Mouse (Mus musculus) forebrain, embryonic 11.5 days (tissue): ENCODE results near the gene Bmper. TPM values are rescaled to one million over a fixed set of nuclear protein-coding genes. Genes with fewer than 3 reads are reported as not detected.

Experiments
- ATAC-seq: fragments of 200-750 bp; cut with Nextera tagmentation; replicated peaks from 2 replicates; pipeline ENCODE4 v1.8.0; 2017; ENCODE audit warnings: moderate TSS enrichment; ENCODE audit not compliant: low FRiP score
- DNase-seq: peaks from one replicate; pipeline ENCODE4 v3.0.0-alpha.2; 2017; ENCODE audit warnings: low spot score
- H3K27ac ChIP-seq: fragments of 300-500 bp; sonication (generic); 2 replicates; pipeline ENCODE4 v1.5.1; 2014; ENCODE audit warnings: low read depth, low read length
- H3K27me3 ChIP-seq: fragments of 300-500 bp; sonication (generic); 2 replicates; pipeline ENCODE4 v1.6.1; 2014; ENCODE audit warnings: mild to moderate bottlenecking, low read length, mixed read lengths; ENCODE audit not compliant: control insufficient read depth, insufficient read depth
- H3K36me3 ChIP-seq: fragments of 300-500 bp; sonication (generic); 2 replicates; pipeline ENCODE4 v1.6.1; 2014; ENCODE audit warnings: mild to moderate bottlenecking, low read length, moderate library complexity, mixed read lengths; ENCODE audit not compliant: control insufficient read depth, insufficient read depth
- H3K4me1 ChIP-seq: fragments of 300-500 bp; sonication (generic); replicated peaks from 2 replicates; pipeline ENCODE4 v1.6.1; 2014; ENCODE audit warnings: low read length, mixed read lengths; ENCODE audit not compliant: control insufficient read depth, insufficient read depth
- H3K4me2 ChIP-seq: fragments of 300-500 bp; sonication (generic); 2 replicates; pipeline ENCODE4 v1.6.1; 2014; ENCODE audit warnings: low read depth, mild to moderate bottlenecking, low read length, moderate library complexity, mixed read lengths; ENCODE audit not compliant: severe bottlenecking
- H3K4me3 ChIP-seq: fragments of 300-500 bp; sonication (generic); 2 replicates; pipeline ENCODE4 v1.5.1; 2014; ENCODE audit warnings: low read depth, low read length
- H3K9ac ChIP-seq: fragments of 300-500 bp; sonication (generic); 2 replicates; pipeline ENCODE4 v1.6.1; 2014; ENCODE audit warnings: low read length
- H3K9me3 ChIP-seq: fragments of 300-500 bp; sonication (generic); 2 replicates; pipeline ENCODE4 v1.6.1; 2016; ENCODE audit warnings: low read length, mixed read lengths; ENCODE audit not compliant: control insufficient read depth
- WGBS: fragments of 180-500 bp; shearing (Covaris S2); extraction: QIAGEN DNeasy Blood & Tissue Kit; methylation state at CpG from one replicate; pipeline ENCODE4 v1.1.7; 2014; 5-methylcytosine and 5-hydroxymethylcytosine counted together
- polyA plus RNA-seq: library from polyadenylated mRNA; unstranded; fragments of >200 nt; fragmentation: Nextera tagmentation; extraction: Ambion mirVana; gene quantifications from 2 replicates; pipeline ENCODE4 v1.2.1, GENCODE M21; 2014

Gene Bmper
- polyA plus RNA-seq = 8.5 and 10.5 TPM in 2 replicates

DNA sequence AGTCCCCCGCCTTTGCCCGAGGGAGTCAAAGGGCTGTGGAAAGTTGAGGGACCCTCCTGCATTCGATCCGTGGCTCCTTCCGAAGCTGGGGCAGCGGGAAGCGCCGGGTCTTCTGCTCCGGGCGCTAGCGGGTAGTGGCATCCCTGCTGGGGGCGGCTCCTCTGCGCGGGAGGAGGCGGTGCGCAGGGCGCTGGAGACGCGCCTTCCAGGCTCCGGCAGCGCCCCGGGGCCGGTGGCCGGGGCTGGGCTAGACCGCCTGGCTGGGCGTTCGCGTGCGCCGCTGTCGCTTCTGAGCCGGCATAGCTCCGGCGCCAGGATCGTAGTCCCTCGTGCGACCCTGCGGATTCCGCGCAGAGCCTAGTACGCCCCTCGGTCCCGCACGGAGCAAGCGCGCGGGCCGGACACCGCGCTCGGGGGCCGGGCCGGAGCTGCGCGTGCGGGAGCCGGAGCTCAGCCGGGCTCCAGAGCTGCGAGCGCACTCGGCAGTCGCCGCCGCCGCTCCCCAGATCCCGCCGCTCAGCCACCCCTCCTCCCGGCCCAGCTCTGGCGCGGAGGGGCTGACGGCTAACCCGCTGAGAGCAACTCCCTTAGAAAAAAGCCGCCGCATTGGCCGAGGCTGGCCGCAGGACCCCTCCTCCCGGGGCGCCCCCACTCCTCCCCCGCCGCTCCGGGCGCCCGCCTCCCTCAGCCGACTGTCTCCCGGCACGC is at the start of gene Bmper:
TSS of gene Bmper (plus strand) at position 236 of the 708 bp plus-strand sequence.
- peaks cover 7% of the 10 kb centered on the region; the same call in 1 of the 2 replicates for H3K4me1 ChIP-seq
- peak within 1 kb of the TSS; percentile 81 for H3K9ac ChIP-seq
- peaks cover 24% of the 10 kb centered on the region for H3K27me3 ChIP-seq
- peak; percentile 86 for DNase-seq
- H3K36me3 ChIP-seq = no peaks in the 10 kb centered on the region
- peak within 1 kb of the TSS; percentile 66 for H3K27ac ChIP-seq
- H3K9me3 ChIP-seq = no peaks in the 10 kb centered on the region
- WGBS = under 1% methylated on average over 80 of the region's 86 CpGs
- peak; percentile 88 for ATAC-seq
- H3K4me2 ChIP-seq = peak within 1 kb of the TSS; percentile 96
- peak within 1 kb of the TSS; percentile 68 for H3K4me3 ChIP-seq

DNA sequence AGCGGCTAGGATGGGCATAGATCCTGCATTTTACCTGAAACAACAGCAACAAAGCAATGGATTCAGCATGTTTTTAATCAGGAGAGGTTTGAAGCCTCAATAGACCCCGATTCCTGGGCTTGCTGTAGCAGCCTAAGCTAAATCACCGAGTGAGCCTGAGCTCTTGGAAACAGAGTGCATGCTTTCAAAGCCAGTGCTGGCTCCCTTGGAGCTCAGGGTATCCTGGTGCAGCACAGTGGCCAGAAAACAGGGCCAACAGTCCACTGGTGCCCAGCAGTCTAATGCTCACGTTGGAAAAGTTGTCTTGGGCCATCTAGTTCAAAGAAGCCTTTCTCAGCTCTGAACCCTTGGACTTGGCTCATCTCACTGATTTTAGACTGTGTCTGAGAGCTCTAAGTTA is 45.4 kb upstream of the Bmper start:
- H3K27ac ChIP-seq = no peak overlapping the region
- no peak overlapping the region for H3K4me3 ChIP-seq
- no peaks in the 10 kb centered on the region for H3K9me3 ChIP-seq
- ATAC-seq = no peak
- no peaks in the 10 kb centered on the region for H3K36me3 ChIP-seq
- no peak overlapping the region for H3K4me2 ChIP-seq
- no peaks in the 10 kb centered on the region for H3K27me3 ChIP-seq
- no peaks in the 10 kb centered on the region for H3K4me1 ChIP-seq
- H3K9ac ChIP-seq = no peak overlapping the region
- 80% methylated on average over 4 of the region's 4 CpGs for WGBS
- DNase-seq = no peak

DNA sequence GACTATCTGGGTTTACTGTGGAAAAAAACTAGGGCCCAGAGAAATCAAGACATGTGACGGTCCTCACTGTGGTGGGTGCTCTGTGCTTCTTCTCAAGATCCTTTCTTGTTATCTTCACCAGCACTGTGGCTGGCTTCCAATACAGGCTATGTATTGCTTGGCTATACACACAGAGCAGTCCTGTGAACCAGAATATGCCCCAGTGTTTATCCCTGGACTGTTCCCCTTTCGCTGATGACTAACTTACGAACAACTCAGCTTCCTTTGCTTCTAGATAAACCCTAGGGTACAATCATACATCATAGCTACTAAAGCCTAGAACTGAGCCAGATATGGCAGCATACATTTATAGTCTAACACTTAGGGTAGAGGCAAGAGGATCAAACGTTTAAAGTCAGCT is 35.7 kb upstream of the Bmper start:
- Histone ChIP-seq H3K27ac (no peak overlapping the region), H3K4me1 (no peaks in the 10 kb centered on the region), H3K36me3 (no peaks in the 10 kb centered on the region), H3K4me2 (no peak overlapping the region), H3K9ac (no peak overlapping the region), H3K27me3 (no peaks in the 10 kb centered on the region), H3K9me3 (no peaks in the 10 kb centered on the region), H3K4me3 (no peak overlapping the region)
- DNase-seq = no peak
- ATAC-seq = no peak
- 83% methylated on average over 4 of the region's 4 CpGs for WGBS

DNA sequence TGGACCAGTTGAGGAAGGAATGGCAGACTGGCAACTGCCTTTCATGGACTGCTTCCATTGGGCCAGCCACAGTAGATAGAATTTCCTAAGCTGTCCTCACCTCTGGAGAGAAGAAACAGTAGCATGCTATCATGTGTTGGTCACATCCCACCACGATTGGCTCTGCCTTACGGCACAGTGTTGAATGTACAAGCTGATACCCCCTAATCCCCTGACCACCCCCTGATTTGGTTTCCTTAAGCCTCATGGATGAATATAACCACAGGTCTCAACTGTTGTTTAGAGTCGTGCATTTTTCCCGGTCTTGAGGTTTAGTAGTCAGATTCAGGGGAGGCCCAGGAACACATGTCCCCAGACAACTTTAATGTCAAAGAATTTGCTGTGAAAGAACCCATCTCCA is 34.7 kb upstream of the Bmper start:
- WGBS = 76% methylated on average over 4 of the region's 4 CpGs
- DNase-seq (no peak), ATAC-seq (no peak)
- Histone ChIP-seq H3K27me3 (no peaks in the 10 kb centered on the region), H3K4me3 (no peak overlapping the region), H3K4me1 (no peaks in the 10 kb centered on the region), H3K36me3 (no peaks in the 10 kb centered on the region), H3K9ac (no peak overlapping the region), H3K27ac (no peak overlapping the region), H3K9me3 (no peaks in the 10 kb centered on the region), H3K4me2 (no peak overlapping the region)

DNA sequence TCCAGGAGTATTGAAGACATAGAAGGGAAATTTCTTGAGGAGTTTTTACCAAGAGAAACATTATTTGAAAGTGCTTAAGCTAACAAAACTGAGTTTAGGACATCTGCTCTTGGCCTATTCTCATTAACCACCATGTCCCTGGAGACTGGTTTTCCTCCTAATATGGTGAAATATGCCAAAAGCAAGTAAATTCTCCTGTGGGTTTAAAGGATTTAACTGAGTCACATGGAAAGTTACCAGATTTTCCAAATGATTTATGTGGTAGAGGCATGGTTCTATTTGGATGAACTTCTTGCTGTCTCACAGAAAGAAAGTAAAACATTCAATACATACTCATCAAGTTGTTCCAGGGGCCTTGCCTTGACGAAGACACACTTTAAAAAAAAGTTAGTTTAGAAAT is 31.9 kb upstream of the Bmper start:
- Histone ChIP-seq H3K36me3 (no peaks in the 10 kb centered on the region), H3K27me3 (no peaks in the 10 kb centered on the region), H3K4me1 (no peaks in the 10 kb centered on the region), H3K27ac (no peak overlapping the region), H3K9ac (no peak overlapping the region), H3K9me3 (no peaks in the 10 kb centered on the region), H3K4me2 (no peak overlapping the region), H3K4me3 (no peak overlapping the region)
- ATAC-seq (no peak), DNase-seq (no peak)
- 82% methylated on average over 1 of the region's 1 CpGs for WGBS

DNA sequence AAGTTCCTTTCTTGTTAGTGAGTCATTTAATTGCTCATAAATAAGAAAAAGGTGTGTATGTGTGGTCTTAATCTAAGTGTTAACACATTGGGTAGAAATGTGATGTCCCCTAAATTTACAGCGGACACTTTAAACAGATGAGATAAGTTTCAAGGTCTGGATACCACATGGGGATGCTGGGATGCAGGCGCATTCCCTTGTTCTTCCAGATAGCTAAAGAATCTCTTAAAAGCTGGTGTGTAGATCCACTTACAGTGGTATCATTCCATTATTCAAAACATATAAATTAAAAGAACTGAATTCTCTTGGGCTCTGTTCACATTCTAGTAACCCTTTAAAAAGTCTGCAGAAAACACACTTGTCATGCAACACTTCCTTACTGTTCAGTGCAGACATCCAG is 31.4 kb upstream of the Bmper start:
- DNase-seq = no peak
- no peak overlapping the region for H3K9ac ChIP-seq
- 86% methylated on average over 2 of the region's 2 CpGs for WGBS
- H3K4me2 ChIP-seq = no peak overlapping the region
- H3K27me3 ChIP-seq = no peaks in the 10 kb centered on the region
- no peak for ATAC-seq
- H3K9me3 ChIP-seq = no peaks in the 10 kb centered on the region
- no peak overlapping the region for H3K27ac ChIP-seq
- no peak overlapping the region for H3K4me3 ChIP-seq
- H3K36me3 ChIP-seq = no peaks in the 10 kb centered on the region
- no peaks in the 10 kb centered on the region for H3K4me1 ChIP-seq

DNA sequence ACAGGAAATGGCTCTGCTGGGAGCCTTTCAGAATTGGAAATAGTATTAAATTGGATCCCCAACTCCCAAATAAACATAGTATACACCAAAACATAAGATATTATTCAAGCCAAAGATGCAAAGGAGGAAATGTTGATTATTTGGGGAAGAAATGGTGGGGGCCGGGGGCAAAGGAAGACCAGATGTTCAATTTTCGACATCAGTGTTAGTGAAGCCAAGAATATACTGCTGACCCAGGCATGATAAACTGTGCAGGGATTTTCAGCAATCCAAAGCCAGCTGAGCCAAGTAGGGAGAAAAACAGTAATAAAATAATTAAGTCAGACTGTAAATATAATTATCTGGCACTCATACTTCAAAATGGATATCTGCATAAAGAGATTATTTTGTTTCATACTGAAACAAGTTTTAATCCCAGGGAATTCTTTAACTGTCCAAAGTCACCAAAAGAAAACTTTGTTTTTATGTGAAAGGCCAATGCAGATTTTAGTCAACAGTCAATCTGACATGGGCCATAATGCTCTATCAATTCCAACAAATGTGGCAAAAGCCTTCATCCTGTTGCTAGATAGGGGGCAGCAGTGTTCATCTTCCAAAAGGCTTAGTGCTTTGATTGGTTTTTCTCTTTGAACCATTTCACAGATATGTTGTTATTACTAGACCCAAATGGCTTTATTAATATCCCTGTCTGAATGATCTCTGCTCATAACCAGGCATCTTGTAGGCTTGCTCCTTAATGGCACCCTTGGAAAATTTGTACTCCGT is 30.1 kb upstream of the Bmper start:
- no peak for DNase-seq
- no peaks in the 10 kb centered on the region for H3K9me3 ChIP-seq
- WGBS = 92% methylated on average over 3 of the region's 3 CpGs
- ATAC-seq = no peak
- H3K9ac ChIP-seq = no peak overlapping the region
- H3K4me2 ChIP-seq = no peak overlapping the region
- no peaks in the 10 kb centered on the region for H3K27me3 ChIP-seq
- no peak overlapping the region for H3K4me3 ChIP-seq
- no peaks in the 10 kb centered on the region for H3K36me3 ChIP-seq
- no peaks in the 10 kb centered on the region for H3K4me1 ChIP-seq
- no peak overlapping the region for H3K27ac ChIP-seq

DNA sequence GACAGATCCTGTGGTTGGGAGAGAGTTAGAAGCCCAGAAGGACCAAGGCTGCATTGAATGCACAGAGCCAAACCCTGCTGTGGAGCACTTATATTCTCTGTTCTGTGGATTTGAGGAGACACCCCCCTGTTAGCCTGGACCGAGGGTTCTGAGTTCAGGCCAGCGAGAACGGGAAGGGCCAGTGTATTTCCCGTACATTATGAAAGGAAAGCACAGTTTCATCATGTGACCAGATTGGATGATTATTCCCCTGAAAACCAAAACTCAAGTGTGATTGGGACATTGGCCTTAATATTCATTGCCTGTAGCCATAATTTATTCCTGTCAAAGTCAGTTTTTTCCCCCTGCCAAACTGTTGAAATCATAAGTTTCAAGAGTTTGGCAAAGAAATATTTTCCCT is 23.9 kb upstream of the Bmper start:
- 93% methylated on average over 4 of the region's 4 CpGs for WGBS
- no peak overlapping the region for H3K4me3 ChIP-seq
- no peak for DNase-seq
- H3K36me3 ChIP-seq = no peaks in the 10 kb centered on the region
- no peaks in the 10 kb centered on the region for H3K27me3 ChIP-seq
- no peak overlapping the region for H3K9ac ChIP-seq
- H3K27ac ChIP-seq = no peak overlapping the region
- ATAC-seq = no peak
- H3K4me2 ChIP-seq = no peak overlapping the region
- H3K9me3 ChIP-seq = no peaks in the 10 kb centered on the region
- H3K4me1 ChIP-seq = peaks cover 2% of the 10 kb centered on the region; the same call in 1 of the 2 replicates
